Mouse (Mus musculus) left cerebral cortex, postnatal 10 days (tissue): ENCODE data around the gene Gm10352. TPM values are rescaled to one million over a fixed set of nuclear protein-coding genes. Genes with fewer than 3 reads are reported as not detected.
"Not testable (repeated sequence)": the region's sequence is repeated elsewhere in the genome, so short reads cannot be mapped to it uniquely, and the experiment has no call there.

Source experiments
- DNase-seq, 2 experiments: peaks; one replicate each; pipeline ENCODE4 v3.0.0; 2021 to 2022; ENCODE audit warnings: low spot score in 2 of 2, mixed read lengths in 1 of 2; ENCODE audit errors: extremely low spot score in 1 of 2
- intact Hi-C: fragments of 180-260 bp; cut with DNase I; formaldehyde crosslinking; loops from one replicate; pipeline ENCODE4 v1.15.1; 2025
- total RNA-seq, 2 experiments: library from RNA; stranded (reverse); gene quantifications; 2 replicates each; pipeline ENCODE4 v1.2.3; 2021

Gene Gm10352
- total RNA-seq, result not detected

- intact Hi-C loops, DNase-seq: not testable (repeated sequence)
Observed at GRCm38 (mm10) chrY:2900689-2901088, at the start of gene Gm10352. Gm10352 (plus strand) TSS chrY:2900989.

DNA sequence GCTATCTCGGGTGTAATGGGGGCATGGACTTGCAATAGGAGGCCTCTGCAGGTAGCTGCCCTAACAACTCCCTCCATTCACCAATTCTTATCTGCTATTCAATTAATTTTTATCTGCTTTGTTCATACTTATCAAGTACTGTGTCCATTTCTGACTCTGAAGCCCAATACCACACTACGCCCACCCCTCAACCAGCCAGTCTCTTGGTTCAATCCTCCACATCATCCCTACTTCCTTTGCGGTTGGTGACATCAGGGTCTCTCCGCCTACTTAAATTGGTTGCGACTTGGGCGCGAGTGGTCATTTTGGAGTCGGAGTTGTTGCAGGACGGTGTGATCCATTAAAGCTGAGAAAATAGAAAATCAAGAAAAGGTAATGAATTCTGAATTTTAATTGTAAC, 31.5 kb downstream of the Gm10352 start, which contains the start of gene Gm29289:
Gene Gm29289 (plus strand): TSS at position 301 of the 400 bp plus-strand sequence.
- DNase-seq, intact Hi-C loops: not testable (repeated sequence)

Other genes starting within 250 kb of the Gm10352 start
- gene Sry, start 237.3 kb upstream of the Gm10352 start, total RNA-seq, result not detected
- not detected for gene H2al2b, start 180.3 kb upstream of the Gm10352 start, total RNA-seq
- gene Gm4064, start 104.8 kb upstream of the Gm10352 start, total RNA-seq, result not detected
- not detected for gene Rbmy, start 70.3 kb upstream of the Gm10352 start, total RNA-seq
- gene Gm10256, start 70.3 kb upstream of the Gm10352 start, total RNA-seq, result not detected
- not detected for gene Gm29289, start 31.6 kb downstream of the Gm10352 start, total RNA-seq